Comparison of ENCODE assay signal across 28 mouse cellular contexts in the genomic region with DNA sequence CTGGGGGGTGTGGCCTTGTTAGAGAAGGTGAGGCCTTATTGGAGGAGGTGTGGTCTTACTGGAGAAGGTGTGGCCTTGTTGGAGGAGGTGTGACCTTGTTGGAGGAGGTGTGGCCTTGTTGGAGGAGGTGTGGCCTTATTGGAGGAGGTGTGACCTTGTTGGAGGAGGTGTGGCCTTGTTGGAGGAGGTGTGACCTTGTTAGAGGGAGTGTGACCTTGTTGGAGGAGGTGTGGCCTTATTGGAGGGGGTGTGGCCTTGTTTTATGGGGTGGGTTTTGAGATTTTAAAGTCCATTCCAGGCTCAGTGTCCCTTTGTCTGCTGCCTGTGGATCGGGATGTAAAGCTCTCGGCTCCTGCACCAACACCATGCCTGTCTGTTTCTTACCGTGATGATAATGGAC. TPM values are rescaled to one million over a fixed set of nuclear protein-coding genes. Genes with fewer than 3 reads are reported as not detected.
DNase-seq lines count a peak whose midpoint lies in the region; ATAC-seq and TF ChIP-seq lines count a peak whose summit lies in the region.
"Had no signal": no experiment of that assay in that cellular context is flagged by ENCODE, and none has a peak within 500 bp of the region (broad histone marks: within the 10 kb centered on the region; RNA-seq: fewer than 3 reads in every experiment).

No protein-coding gene starts in this region.

- no peak for TF ChIP-seq RAD21 in CH12.LX (IDR thresholded peaks at IDR 0.05; ENCODE audit: low read depth, low read length)

- H3K4me3 ChIP-seq in CH12.LX (replicated peaks in 1 of 3; ENCODE audit: low read depth in 2 of 3, low read length in 2 of 3, poor library complexity in 1 of 3) (no peak overlapping the region), ES-E14 (ENCODE audit: insufficient read depth in 1 of 2, low read depth in 1 of 2, low read length in 2 of 2, poor library complexity in 1 of 2, severe bottlenecking in 1 of 2) (no peak overlapping the region)
- H3K4me3 ChIP-seq: embryonic facial prominence, embryonic 12.5 days; embryonic facial prominence, embryonic 15.5 days; heart, embryonic 12.5 days; heart, embryonic 15.5 days; hindbrain, embryonic 10.5 days; hindbrain, embryonic 13.5 days; intestine, embryonic 15.5 days had no signal

- ATAC-seq in CD4-positive, CD25-positive, alpha-beta regulatory T cell, adult 4 months = no peak
- ATAC-seq: forebrain, embryonic 14.5 days; forebrain, postnatal 0 days; hindbrain, embryonic 16.5 days; intestine, embryonic 15.5 days had no signal

- dilution Hi-C loops in CH12.LX (cut with MboI; ENCODE audit: extremely low pct_ligation_motif_present, extremely low pct_unique_long_range_greater_than_20kb, low sequenced_read_pairs) = no loop called here

- in situ Hi-C loops in CH12.LX (cut with MboI; ENCODE audit: low pct_ligation_motif_present, low pct_unique_long_range_greater_than_20kb, low sequenced_read_pairs) = no loop called here
- in situ Hi-C loops in ES-E14 (cut with MboI; ENCODE audit: low sequenced_read_pairs in 2 of 2, unreplicated experiment in 2 of 2) = no loop called here

- H3K27ac ChIP-seq in CH12.LX (ENCODE audit: insufficient read depth, low read depth) (no peak overlapping the region), ES-E14 (ENCODE audit: insufficient read depth, low read depth, low read length, poor library complexity, severe bottlenecking) (no peak overlapping the region)
- H3K27ac ChIP-seq: embryonic facial prominence, embryonic 12.5 days; embryonic facial prominence, embryonic 15.5 days; heart, embryonic 15.5 days; hindbrain, embryonic 10.5 days; hindbrain, embryonic 13.5 days; intestine, embryonic 15.5 days had no signal

- H3K9me3 ChIP-seq in CH12.LX (replicated peaks; ENCODE audit: low read length) (no peaks in the 10 kb centered on the region), ES-E14 (ENCODE audit: control insufficient read depth, insufficient read depth, low read depth, low read length) (no peaks in the 10 kb centered on the region)
- H3K9me3 ChIP-seq: embryonic facial prominence, embryonic 12.5 days; embryonic facial prominence, embryonic 15.5 days; G1E; heart, embryonic 12.5 days; heart, embryonic 15.5 days; hindbrain, embryonic 10.5 days; hindbrain, embryonic 13.5 days; intestine, embryonic 15.5 days had no signal

- DNase-seq in CH12.LX (ENCODE audit: extremely low read depth) = peak; percentile 10
- DNase-seq in ES-E14 (ENCODE audit: low read depth, low spot score) = peak; percentile 67
- DNase-seq in ZHBTc4 (ENCODE audit: low read depth, low spot score) = peak; percentile 86
- no peak for DNase-seq in thymus, postnatal 10 days (ENCODE audit: low spot score in 2 of 2)
- DNase-seq in adrenal gland, adult (ENCODE audit: inconsistent age in 2 of 2, low spot score in 1 of 2) = no peak
- DNase-seq: adrenal gland, adult 2 months; adrenal gland, postnatal 14 days; cerebellum, adult 11 months; cerebellum, adult 2 months; cerebellum, adult 9-11 months; cerebellum, postnatal 25 days; forebrain, postnatal 0 days; gastrocnemius, postnatal 25 days; heart, postnatal 10 days; heart, postnatal 36 days; kidney, adult 11 months had no signal

- no peak overlapping the region for H3K4me2 ChIP-seq in CH12.LX (ENCODE audit: insufficient read depth, low read depth, poor library complexity, severe bottlenecking)
- H3K4me2 ChIP-seq: embryonic facial prominence, embryonic 12.5 days; embryonic facial prominence, embryonic 15.5 days; heart, embryonic 12.5 days; heart, embryonic 15.5 days; hindbrain, embryonic 13.5 days; intestine, embryonic 15.5 days had no signal

- H3K27me3 ChIP-seq in CH12.LX (replicated peaks) = peaks cover 34% of the 10 kb centered on the region
- H3K27me3 ChIP-seq: embryonic facial prominence, embryonic 12.5 days; embryonic facial prominence, embryonic 15.5 days; intestine, embryonic 15.5 days had no signal

- H3K36me3 ChIP-seq in CH12.LX (replicated peaks in 1 of 2; ENCODE audit: control insufficient read depth in 1 of 2, insufficient read depth in 1 of 2, low read length in 1 of 2) = no peaks in the 10 kb centered on the region
- H3K36me3 ChIP-seq in ES-E14 (ENCODE audit: control insufficient read depth, insufficient read depth, low read length, poor library complexity, severe bottlenecking) = no peaks in the 10 kb centered on the region
- H3K36me3 ChIP-seq: embryonic facial prominence, embryonic 12.5 days; embryonic facial prominence, embryonic 15.5 days; G1E; heart, embryonic 12.5 days; heart, embryonic 15.5 days; hindbrain, embryonic 10.5 days; hindbrain, embryonic 13.5 days; intestine, embryonic 15.5 days had no signal

- no peak overlapping the region for H3K9ac ChIP-seq in CH12.LX (ENCODE audit: insufficient read depth, low read depth)
- no peak overlapping the region for H3K9ac ChIP-seq in ES-E14 (ENCODE audit: insufficient read depth, low read depth, low read length, poor library complexity, severe bottlenecking)
- H3K9ac ChIP-seq: embryonic facial prominence, embryonic 12.5 days; embryonic facial prominence, embryonic 15.5 days; forebrain, postnatal 0 days; heart, embryonic 12.5 days; heart, embryonic 15.5 days; hindbrain, embryonic 13.5 days; intestine, embryonic 15.5 days had no signal

- TF ChIP-seq EP300 in CH12.LX (IDR thresholded peaks at IDR 0.05; ENCODE audit: low read length) = no peak

- H3K79me2 ChIP-seq in CH12.LX (replicated peaks; ENCODE audit: control insufficient read depth, extremely low read depth, insufficient read depth, poor library complexity, severe bottlenecking) = no peaks in the 10 kb centered on the region

- H3K4me1 ChIP-seq in CH12.LX (ENCODE audit: control insufficient read depth in 1 of 2, insufficient read depth in 2 of 2) = 0 out of 4 replicates have a peak, but pooled peaks cover 0 to under 1% of the 10 kb centered on the region in 2 experiments
- H3K4me1 ChIP-seq in ES-E14 (ENCODE audit: control insufficient read depth in 2 of 2, insufficient read depth in 2 of 2, low read length in 2 of 2, poor library complexity in 1 of 2) = peaks cover 3 to 29% of the 10 kb centered on the region in 2 experiments; a peak in 2 of 4 replicates
- H3K4me1 ChIP-seq: embryonic facial prominence, embryonic 12.5 days; embryonic facial prominence, embryonic 15.5 days; heart, embryonic 12.5 days; heart, embryonic 15.5 days; hindbrain, embryonic 10.5 days; hindbrain, embryonic 13.5 days; intestine, embryonic 15.5 days had no signal

- TF ChIP-seq POLR2A in CH12.LX (IDR thresholded peaks at IDR 0.05; ENCODE audit: low read depth, low read length) = no peak

- no peak for TF ChIP-seq CTCF in CH12.LX (conservative IDR thresholded peaks at IDR 0.05 in 1 of 2, IDR thresholded peaks at IDR 0.05 in 1 of 2; ENCODE audit: low read depth in 2 of 2, low read length in 2 of 2)

TF ChIP-seq in CH12.LX, 34 proteins besides CTCF, POLR2A, EP300 and RAD21:
- no peak for TF ChIP-seq PAX5 (IDR thresholded peaks at IDR 0.05; ENCODE audit: low read length)
- no peak for TF ChIP-seq POLR2AphosphoS2 (IDR thresholded peaks at IDR 0.05; ENCODE audit: low read depth, low read length)
- TF ChIP-seq ZNF384 (IDR thresholded peaks at IDR 0.05; ENCODE audit: low read depth, low read length) = no peak

TF ChIP-seq in ES-E14, 5 proteins besides CTCF, POLR2A, EP300 and RAD21:
- no peak for TF ChIP-seq HCFC1 (IDR thresholded peaks at IDR 0.05; ENCODE audit: borderline replicate concordance, insufficient read depth, low read length)
- TF ChIP-seq MAFK (IDR thresholded peaks at IDR 0.05; ENCODE audit: insufficient read depth, low read depth, low read length) = no peak
- no peak for TF ChIP-seq ZC3H11A (IDR thresholded peaks at IDR 0.05; ENCODE audit: borderline replicate concordance, low read depth, low read length)
- TF ChIP-seq CHD2 (IDR thresholded peaks at IDR 0.05; ENCODE audit: low read depth, low read length) = no peak
- TF ChIP-seq ZNF384 (IDR thresholded peaks at IDR 0.05; ENCODE audit: low read depth, low read length) = no peak

RNA-seq across cellular contexts. Expression of a gene that starts 40.6 kb away (rescaled TPM):
- total RNA-seq in CH12.LX (2012; rRNA removed) = 0.63 and 0.68 TPM in 2 replicates
- total RNA-seq in CH12.LX (2014; rRNA removed) = 0.43 TPM in 2 replicates
- polyA plus RNA-seq in CH12.LX (2012; ENCODE audit: insufficient read length, low read depth) = 0.86 and 1.1 TPM in 2 replicates
- 5.1 and 8.5 TPM in 2 replicates for total RNA-seq in ES-E14 (2012; rRNA removed)
- under 1 TPM in 1 of 2 experiments, not detected in 1; 0.05 TPM for polyA plus RNA-seq in CD4-positive, CD25-positive, alpha-beta regulatory T cell, adult 4 months (2017; shearing (Covaris generic))
- total RNA-seq: granulocyte monocyte progenitor cell, adult 5-6 weeks had no signal
- polyA plus RNA-seq: adrenal gland, adult 2 months had no signal

RNA-seq across cellular contexts. Expression of a gene that starts 50.2 kb away (rescaled TPM):
- total RNA-seq in CH12.LX (2012; rRNA removed) (0.88 and 1.4 TPM in 2 replicates), CH12.LX (2014; rRNA removed) (0.26 and 0.58 TPM in 2 replicates), ES-E14 (2012; rRNA removed) (5.6 and 5.9 TPM in 2 replicates)
- 2.9 and 3.2 TPM in 2 replicates for polyA plus RNA-seq in CH12.LX (2012; ENCODE audit: insufficient read length, low read depth)
- 1 to 10 TPM; 1.1 to 3.2 TPM for polyA plus RNA-seq in CD4-positive, CD25-positive, alpha-beta regulatory T cell, adult 4 months (2017; shearing (Covaris generic))

Comparison
In these comparisons a context has a peak if more than half of its experiments do, and no peak if none do; other contexts are left out.
1. DNase-seq: peak in CH12.LX (single experiment), ES-E14 (single experiment) and ZHBTc4 (single experiment); none in thymus, postnatal 10 days (0 of 2) and adrenal gland, adult (0 of 2).